Mouse (Mus musculus) adrenal gland, adult (tissue): ENCODE data around the gene Gm49383.
"Not testable (repeated sequence)": the region's sequence is repeated elsewhere in the genome, so short reads cannot be mapped to it uniquely, and the experiment has no call there.

Experiments
- DNase-seq, 2 experiments: peaks; one replicate each; pipeline ENCODE4 v3.0.0; 2022 to 2023; ENCODE audit warnings: low spot score in 1 of 2; ENCODE audit not compliant: inconsistent age in 2 of 2

Gene Gm49383

GRCm38 (mm10) chr12:69167656-69168460 is 29.0 kb downstream of the Gm49383 start:
- DNase-seq, result no peak

- DNase-seq, result not testable (repeated sequence)
Observed at GRCm38 (mm10) chr12:69166861-69167581, 29.9 kb downstream of the Gm49383 start.

- DNase-seq, result no peak
Observed at GRCm38 (mm10) chr12:69164904-69165303, 32.0 kb downstream of the Gm49383 start.

- not testable (repeated sequence) for DNase-seq
Observed at GRCm38 (mm10) chr12:69163586-69163985, 33.3 kb downstream of the Gm49383 start.

- DNase-seq, result peak in 1 of 2 experiments; percentile 30
Observed at GRCm38 (mm10) chr12:69160677-69161076, 36.2 kb downstream of the Gm49383 start.

GRCm38 (mm10) chr12:69159578-69159940 is 37.3 kb downstream of the Gm49383 start:
- DNase-seq, result peak in 1 of 2 experiments; percentile 82

GRCm38 (mm10) chr12:69158765-69159577 is 37.9 kb downstream of the Gm49383 start, which contains the start of gene Rps29:
Gene Rps29, minus strand, starts transcription at chr12:69159186.
- DNase-seq, result peak; percentile 99

GRCm38 (mm10) chr12:69158366-69158764 is 38.5 kb downstream of the Gm49383 start:
- no peak for DNase-seq

GRCm38 (mm10) chr12:69157107-69157506 is 39.8 kb downstream of the Gm49383 start:
- DNase-seq, result peak in 1 of 2 experiments; percentile 21

GRCm38 (mm10) chr12:69156436-69156835 is 40.5 kb downstream of the Gm49383 start:
- DNase-seq, result peak in 1 of 2 experiments; percentile 18

- no peak for DNase-seq
Observed at GRCm38 (mm10) chr12:69155923-69156322, 41.0 kb downstream of the Gm49383 start.

GRCm38 (mm10) chr12:69150049-69150448 is 46.9 kb downstream of the Gm49383 start:
- DNase-seq, result no peak

- no peak for DNase-seq
Observed at GRCm38 (mm10) chr12:69147166-69147735, 49.7 kb downstream of the Gm49383 start.

GRCm38 (mm10) chr12:69143460-69143859 is 53.4 kb downstream of the Gm49383 start:
- no peak for DNase-seq

GRCm38 (mm10) chr12:69139841-69140240 is 57.1 kb downstream of the Gm49383 start:
- no peak for DNase-seq

- no peak for DNase-seq
Observed at GRCm38 (mm10) chr12:69139201-69139600, 57.7 kb downstream of the Gm49383 start.
